Mouse (Mus musculus) hematopoietic stem cell, adult 5-6 weeks (primary cell): ENCODE results near the gene Sp8. TPM values are rescaled to one million over a fixed set of nuclear protein-coding genes. Genes with fewer than 3 reads are reported as not detected.
A peak's percentile ranks its signal among the peaks of the same experiment; 100 is the strongest.

ENCODE experiments used
- ATAC-seq, 2 experiments: fragments of 125-278 bp in 1 of 2; replicated peaks in 1 of 2; 2 replicates each; pipeline ENCODE4 v1.8.0; 2016 to 2017; ENCODE audit warnings: inconsistent platforms in 2 of 2, mild to moderate bottlenecking in 2 of 2, moderate number of reproducible peaks in 2 of 2, low read depth in 1 of 2, moderate TSS enrichment in 1 of 2; ENCODE audit not compliant: low FRiP score in 2 of 2, poor library complexity in 2 of 2, severe bottlenecking in 2 of 2, insufficient read depth in 1 of 2, low TSS enrichment in 1 of 2
- total RNA-seq: library from RNA; stranded (forward); fragments of 172-1452, 232-1000 nt; gene quantifications from 2 replicates; pipeline ENCODE4 v1.2.3, GENCODE M21; 2017

Gene Sp8
- total RNA-seq, 1 experiment from 2014 or later, result not detected

- peak; percentile 31 to 39 for ATAC-seq
Measured at GRCm38 (mm10) chr12:118846649-118847321, 656 bp downstream of the Sp8 start.

DNA sequence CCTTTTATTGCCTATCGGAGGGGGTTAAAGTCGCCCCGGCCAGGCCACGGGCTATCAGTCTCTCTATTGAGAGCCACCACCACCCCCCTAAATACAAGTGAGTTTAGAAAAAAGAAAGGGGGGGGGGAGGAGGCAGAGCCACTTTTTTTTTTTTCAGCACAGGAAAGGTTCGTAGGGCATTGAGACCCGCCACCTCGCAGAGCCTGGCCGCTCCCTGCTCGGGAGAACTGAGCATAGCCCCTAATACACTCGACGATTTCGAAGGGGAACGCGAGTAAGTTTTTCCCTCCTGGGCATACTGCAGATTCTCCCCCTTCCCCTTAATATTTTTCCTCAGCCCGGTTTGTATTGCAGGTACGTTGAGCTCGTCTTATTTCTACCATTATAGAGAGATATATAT is 1.3 kb downstream of the Sp8 start:
- no peak for ATAC-seq

- no peak for ATAC-seq
Measured at GRCm38 (mm10) chr12:118847861-118848495, 1.8 kb downstream of the Sp8 start.

GRCm38 (mm10) chr12:118848496-118849202 is 2.5 kb downstream of the Sp8 start:
- ATAC-seq, result no peak

- peak in 1 of 2 experiments; percentile 18; a peak in 1 of 4 replicates for ATAC-seq
Measured at GRCm38 (mm10) chr12:118849203-118849861, 3.2 kb downstream of the Sp8 start.

- ATAC-seq, result peak in 1 of 2 experiments; percentile 11; a peak in 1 of 4 replicates
Measured at GRCm38 (mm10) chr12:118849996-118850395, 3.9 kb downstream of the Sp8 start.

GRCm38 (mm10) chr12:118850851-118851410 is 4.8 kb downstream of the Sp8 start:
- no peak for ATAC-seq

DNA sequence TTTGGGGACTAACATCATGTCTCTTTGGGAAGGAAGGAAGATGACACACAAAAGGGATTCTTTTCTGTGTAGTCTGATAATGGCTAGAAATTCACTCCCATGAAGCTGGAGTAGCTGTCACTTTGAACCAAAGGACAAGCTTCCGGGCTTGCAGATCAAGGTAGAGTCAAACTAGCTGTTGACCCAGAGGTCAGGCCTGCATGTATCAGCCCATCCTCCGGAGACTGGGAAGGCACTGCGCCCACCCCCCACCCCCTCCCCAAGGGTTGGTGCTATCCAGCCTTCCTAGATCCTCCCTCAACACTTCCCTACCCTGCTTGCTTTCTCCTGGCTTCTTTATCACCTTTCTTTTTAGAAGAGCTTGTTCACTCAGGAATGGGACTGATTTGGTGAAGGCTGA is 7.2 kb downstream of the Sp8 start:
- no peak for ATAC-seq

GRCm38 (mm10) chr12:118854401-118854800 is 8.3 kb downstream of the Sp8 start:
- no peak for ATAC-seq

DNA sequence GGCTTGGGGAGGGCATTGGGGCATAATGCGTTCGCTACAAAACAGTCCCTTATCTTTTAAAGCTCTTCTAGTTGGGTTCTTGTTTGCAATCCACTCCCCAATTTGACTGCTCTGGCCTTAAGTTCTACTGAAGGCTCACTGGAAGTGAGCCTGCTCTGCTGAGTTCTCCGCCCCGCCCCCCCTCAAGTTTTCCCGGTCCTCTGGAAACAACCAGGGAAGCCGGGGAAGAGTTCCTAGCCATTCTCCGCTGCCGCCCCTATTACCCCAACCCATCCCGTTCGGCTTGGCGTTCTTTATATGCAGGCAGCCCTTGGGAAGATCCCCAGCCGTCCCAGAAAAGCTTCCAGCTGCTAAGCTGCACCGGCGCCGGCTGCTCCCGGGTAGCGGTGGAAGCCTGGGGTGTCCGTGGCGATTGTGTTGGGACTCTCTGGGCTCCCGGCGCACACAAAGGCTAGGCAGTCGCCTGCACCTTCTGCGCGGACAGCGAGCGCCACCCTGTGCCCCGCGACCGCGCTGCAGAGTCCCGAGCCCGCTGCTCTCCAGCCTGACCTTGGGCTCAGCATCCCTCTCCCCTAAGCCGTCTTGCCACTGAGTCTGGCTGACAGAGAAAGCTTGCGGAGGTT is 8.8 kb downstream of the Sp8 start:
- peak; percentile 95 to 98 for ATAC-seq

- no peak for ATAC-seq
Measured at GRCm38 (mm10) chr12:118856151-118856550, 10.0 kb downstream of the Sp8 start.

- ATAC-seq, result no peak
Measured at GRCm38 (mm10) chr12:118872673-118873072, 26.5 kb downstream of the Sp8 start.

- no peak for ATAC-seq
Measured at GRCm38 (mm10) chr12:118882790-118883189, 36.7 kb downstream of the Sp8 start.

DNA sequence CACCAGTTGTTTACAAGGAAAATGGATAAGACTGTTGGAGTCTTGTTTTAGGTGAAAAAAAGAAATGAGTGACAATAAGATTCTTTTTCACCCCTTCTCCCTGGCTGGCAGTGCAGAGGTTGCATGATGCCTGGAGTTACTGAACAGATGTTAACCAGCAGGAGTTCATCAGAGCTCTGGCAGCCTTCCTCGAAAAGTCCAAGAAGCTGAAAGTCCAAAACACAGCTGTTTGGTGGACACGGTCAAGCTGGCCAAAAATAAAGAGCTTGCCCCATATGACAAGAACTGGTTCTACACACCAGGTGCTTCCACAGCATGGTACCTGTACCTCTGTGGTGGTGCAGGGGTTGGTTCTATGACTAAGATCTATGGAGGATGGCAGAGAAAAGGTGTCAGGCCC is 41.8 kb downstream of the Sp8 start:
- ATAC-seq, result no peak
